Mouse (Mus musculus): ENCODE data around the gene Unk. TPM values are rescaled to one million over a fixed set of nuclear protein-coding genes. Genes with fewer than 3 reads are reported as not detected.

The Unk gene
- polyA plus RNA-seq, 1 experiment from 2014 or later, result 15.0 TPM

DNA sequence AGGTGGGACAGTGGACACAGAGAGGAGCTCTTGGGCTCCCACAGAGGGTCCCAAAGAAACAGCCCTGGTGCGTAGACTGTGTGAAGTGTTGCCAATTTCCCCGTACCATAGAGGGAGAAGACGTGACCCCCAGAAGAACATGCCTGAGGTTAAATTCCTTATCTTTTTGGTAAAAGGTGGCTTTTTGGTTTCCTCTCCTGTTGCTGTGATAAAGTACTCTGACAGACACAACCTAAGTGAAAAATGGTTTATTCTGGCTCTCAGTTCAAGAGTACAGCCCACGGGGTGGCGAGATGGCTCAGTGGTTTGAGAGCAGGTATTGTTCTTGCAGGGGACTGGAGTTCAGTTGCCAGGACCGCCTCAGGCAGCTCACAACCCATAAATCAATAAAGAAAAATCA, 69.3 kb downstream of the Unk start:
- no peak for DNase-seq (ENCODE audit: low spot score)
- peaks cover 16% of the 10 kb centered on the region for H3K4me1 ChIP-seq (ENCODE audit: insufficient read depth, low read depth, low read length)
- TF ChIP-seq CTCF (IDR thresholded peaks at IDR 0.05) (no peak), EP300 (IDR thresholded peaks at IDR 0.05) (no peak)
- no peaks in the 10 kb centered on the region for H3K9me3 ChIP-seq (ENCODE audit: low read length)
- H3K9ac ChIP-seq (replicated peaks; ENCODE audit: low read depth), result no peak overlapping the region
- no peaks in the 10 kb centered on the region for H3K27me3 ChIP-seq (replicated peaks; ENCODE audit: insufficient read depth, low read length)
- no peak overlapping the region for H3K4me2 ChIP-seq (replicated peaks; ENCODE audit: low read depth, low read length)
- H3K27ac ChIP-seq (ENCODE audit: low read length), result no peak overlapping the region
- 85% methylated on average over 6 of the region's 6 CpGs for WGBS
- ATAC-seq, result no peak
- no peaks in the 10 kb centered on the region for H3K36me3 ChIP-seq (ENCODE audit: insufficient read depth, low read length)
- no peak overlapping the region for H3K4me3 ChIP-seq (ENCODE audit: low read depth, low read length)

DNA sequence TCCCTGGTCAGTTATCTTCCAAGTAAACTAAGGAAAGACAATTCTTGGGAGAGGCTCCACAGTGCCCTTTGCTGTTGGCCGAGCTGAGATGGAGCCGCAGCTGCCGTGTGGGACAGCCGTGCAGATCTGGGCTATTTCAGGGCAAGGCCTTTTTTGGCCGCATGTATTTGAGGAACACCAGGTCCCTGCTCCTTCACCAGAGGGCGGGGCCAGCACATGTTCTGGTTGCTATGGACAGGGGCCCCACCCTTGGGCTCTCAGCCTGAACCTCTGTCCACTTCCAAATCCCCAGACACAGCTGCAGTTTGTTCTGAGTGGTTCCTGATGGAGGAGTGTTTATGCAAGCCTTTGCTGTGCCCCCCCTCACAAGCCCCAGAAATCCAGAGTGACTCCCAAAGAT, 70.3 kb downstream of the Unk start:
- no peak for TF ChIP-seq CTCF (IDR thresholded peaks at IDR 0.05)
- no peak for TF ChIP-seq EP300 (IDR thresholded peaks at IDR 0.05)
- no peak overlapping the region for H3K27ac ChIP-seq (ENCODE audit: low read length)
- no peak overlapping the region for H3K4me2 ChIP-seq (replicated peaks; ENCODE audit: low read depth, low read length)
- no peak overlapping the region for H3K4me3 ChIP-seq (ENCODE audit: low read depth, low read length)
- H3K9ac ChIP-seq (replicated peaks; ENCODE audit: low read depth), result no peak overlapping the region
- H3K4me1 ChIP-seq (ENCODE audit: insufficient read depth, low read depth, low read length), result peaks cover 16% of the 10 kb centered on the region
- no peaks in the 10 kb centered on the region for H3K9me3 ChIP-seq (ENCODE audit: low read length)
- DNase-seq (ENCODE audit: low spot score) (peak; percentile 85), ATAC-seq (peak; percentile 66)
- H3K36me3 ChIP-seq (ENCODE audit: insufficient read depth, low read length), result no peaks in the 10 kb centered on the region
- H3K27me3 ChIP-seq (replicated peaks; ENCODE audit: insufficient read depth, low read length), result no peaks in the 10 kb centered on the region
- WGBS, result 37% methylated on average over 6 of the region's 6 CpGs

- DNase-seq (ENCODE audit: low spot score) (no peak), ATAC-seq (no peak)
- Histone ChIP-seq H3K27me3 (replicated peaks; ENCODE audit: insufficient read depth, low read length) (no peaks in the 10 kb centered on the region), H3K9me3 (ENCODE audit: low read length) (no peaks in the 10 kb centered on the region), H3K4me2 (replicated peaks; ENCODE audit: low read depth, low read length) (no peak overlapping the region), H3K4me1 (ENCODE audit: insufficient read depth, low read depth, low read length) (peaks cover 16% of the 10 kb centered on the region), H3K4me3 (ENCODE audit: low read depth, low read length) (no peak overlapping the region), H3K36me3 (ENCODE audit: insufficient read depth, low read length) (0 out of 2 replicates have a peak, but pooled peaks cover 1% of the 10 kb centered on the region), H3K27ac (ENCODE audit: low read length) (no peak overlapping the region), H3K9ac (replicated peaks; ENCODE audit: low read depth) (no peak overlapping the region)
- TF ChIP-seq EP300 (IDR thresholded peaks at IDR 0.05), result no peak
- no peak for TF ChIP-seq CTCF (IDR thresholded peaks at IDR 0.05)
- 86% methylated on average over 7 of the region's 7 CpGs for WGBS
These were observed 70.7 kb downstream of the Unk start for GRCm38 (mm10) chr11:116100839-116101238.

- WGBS, result 13% methylated on average over 11 of the region's 11 CpGs
- H3K27me3 ChIP-seq (replicated peaks; ENCODE audit: insufficient read depth, low read length), result no peaks in the 10 kb centered on the region
- H3K9ac ChIP-seq (replicated peaks; ENCODE audit: low read depth), result no peak overlapping the region
- 0 out of 2 replicates have a peak, but pooled peaks cover 6% of the 10 kb centered on the region for H3K36me3 ChIP-seq (ENCODE audit: insufficient read depth, low read length)
- TF ChIP-seq CTCF (IDR thresholded peaks at IDR 0.05) (peak; percentile 17), EP300 (IDR thresholded peaks at IDR 0.05) (no peak)
- DNase-seq (ENCODE audit: low spot score), result no peak
- H3K4me3 ChIP-seq (ENCODE audit: low read depth, low read length), result no peak overlapping the region
- peak; percentile 42 for ATAC-seq
- no peaks in the 10 kb centered on the region for H3K9me3 ChIP-seq (ENCODE audit: low read length)
- peaks cover 16% of the 10 kb centered on the region for H3K4me1 ChIP-seq (ENCODE audit: insufficient read depth, low read depth, low read length)
- H3K27ac ChIP-seq (ENCODE audit: low read length), result peak overlapping the region; percentile 55
- H3K4me2 ChIP-seq (replicated peaks; ENCODE audit: low read depth, low read length), result no peak overlapping the region; the same call in 1 of the 2 replicates
These were observed 71.8 kb downstream of the Unk start for GRCm38 (mm10) chr11:116101931-116102381.

GRCm38 (mm10) chr11:116102472-116102871, 72.3 kb downstream of the Unk start:
- no peak overlapping the region for H3K4me3 ChIP-seq (ENCODE audit: low read depth, low read length)
- H3K9me3 ChIP-seq (ENCODE audit: low read length), result no peaks in the 10 kb centered on the region
- WGBS, result 29% methylated on average over 3 of the region's 4 CpGs
- peaks cover 20% of the 10 kb centered on the region for H3K4me1 ChIP-seq (ENCODE audit: insufficient read depth, low read depth, low read length)
- H3K27me3 ChIP-seq (replicated peaks; ENCODE audit: insufficient read depth, low read length), result no peaks in the 10 kb centered on the region
- TF ChIP-seq CTCF (IDR thresholded peaks at IDR 0.05) (no peak), EP300 (IDR thresholded peaks at IDR 0.05) (no peak)
- DNase-seq (ENCODE audit: low spot score) (no peak), ATAC-seq (no peak)
- H3K36me3 ChIP-seq (ENCODE audit: insufficient read depth, low read length), result 0 out of 2 replicates have a peak, but pooled peaks cover 6% of the 10 kb centered on the region
- no peak overlapping the region for H3K9ac ChIP-seq (replicated peaks; ENCODE audit: low read depth)
- peak overlapping the region; percentile 55 for H3K27ac ChIP-seq (ENCODE audit: low read length)
- H3K4me2 ChIP-seq (replicated peaks; ENCODE audit: low read depth, low read length), result no peak overlapping the region

- ATAC-seq (no peak), DNase-seq (ENCODE audit: low spot score) (no peak)
- Histone ChIP-seq H3K4me3 (ENCODE audit: low read depth, low read length) (no peak overlapping the region), H3K4me2 (replicated peaks; ENCODE audit: low read depth, low read length) (no peak overlapping the region), H3K9ac (replicated peaks; ENCODE audit: low read depth) (no peak overlapping the region), H3K27me3 (replicated peaks; ENCODE audit: insufficient read depth, low read length) (no peaks in the 10 kb centered on the region), H3K27ac (ENCODE audit: low read length) (no peak overlapping the region; the same call in 1 of the 2 replicates), H3K36me3 (ENCODE audit: insufficient read depth, low read length) (0 out of 2 replicates have a peak, but pooled peaks cover 6% of the 10 kb centered on the region), H3K4me1 (ENCODE audit: insufficient read depth, low read depth, low read length) (peaks cover 29% of the 10 kb centered on the region), H3K9me3 (ENCODE audit: low read length) (no peaks in the 10 kb centered on the region)
- TF ChIP-seq CTCF (IDR thresholded peaks at IDR 0.05) (no peak), EP300 (IDR thresholded peaks at IDR 0.05) (no peak)
- WGBS, result 40% methylated on average over 12 of the region's 12 CpGs
These were observed 73.5 kb downstream of the Unk start for GRCm38 (mm10) chr11:116103572-116103971.

All from lung, postnatal 0 days (tissue).